Mouse (Mus musculus) left cerebral cortex, postnatal 36 days (tissue): Measurements from ENCODE around the gene Gm27027. TPM values are rescaled to one million over a fixed set of nuclear protein-coding genes. Genes with fewer than 3 reads are reported as not detected.

Source experiments
- DNase-seq, 2 experiments: peaks; one replicate each; pipeline ENCODE4 v3.0.0; 2021 to 2022; ENCODE audit warnings: low spot score in 2 of 2, mixed read lengths in 1 of 2
- intact Hi-C: fragments of 180-260 bp; cut with DNase I; formaldehyde crosslinking; loops from one replicate; pipeline ENCODE4 v1.15.1; 2025
- total RNA-seq, 2 experiments: library from RNA; stranded (reverse); gene quantifications; 2 replicates each; pipeline ENCODE4 v1.2.3; 2021

The Gm27027 gene
- 1 to 10 TPM in 1 of 2 experiments, not detected in 1; 1.2 TPM for total RNA-seq

DNA sequence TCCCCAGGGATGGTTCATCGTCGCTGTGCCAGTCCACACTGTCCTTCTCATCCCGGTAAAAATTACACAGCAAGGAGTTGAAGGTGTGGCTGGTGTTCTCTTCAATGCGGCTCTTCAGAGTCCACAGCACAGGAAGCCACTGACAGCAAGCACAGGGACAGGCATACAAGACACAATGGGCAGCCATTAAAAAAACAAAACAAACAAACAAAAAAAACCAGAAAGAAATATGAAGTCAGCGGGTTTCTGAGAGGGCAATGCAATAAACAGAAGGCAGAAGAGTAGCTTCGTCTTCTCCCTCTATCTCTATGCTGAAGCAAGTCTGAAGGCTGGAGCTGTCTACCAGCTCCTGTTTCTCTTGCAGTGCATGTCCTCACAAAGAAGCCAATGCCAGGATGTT is at the start of gene Gm27027:
TSS of gene Gm27027 (minus strand) at position 101 of the 400 bp plus-strand sequence.
- intact Hi-C loops = no loop called here
- DNase-seq = no peak

DNA sequence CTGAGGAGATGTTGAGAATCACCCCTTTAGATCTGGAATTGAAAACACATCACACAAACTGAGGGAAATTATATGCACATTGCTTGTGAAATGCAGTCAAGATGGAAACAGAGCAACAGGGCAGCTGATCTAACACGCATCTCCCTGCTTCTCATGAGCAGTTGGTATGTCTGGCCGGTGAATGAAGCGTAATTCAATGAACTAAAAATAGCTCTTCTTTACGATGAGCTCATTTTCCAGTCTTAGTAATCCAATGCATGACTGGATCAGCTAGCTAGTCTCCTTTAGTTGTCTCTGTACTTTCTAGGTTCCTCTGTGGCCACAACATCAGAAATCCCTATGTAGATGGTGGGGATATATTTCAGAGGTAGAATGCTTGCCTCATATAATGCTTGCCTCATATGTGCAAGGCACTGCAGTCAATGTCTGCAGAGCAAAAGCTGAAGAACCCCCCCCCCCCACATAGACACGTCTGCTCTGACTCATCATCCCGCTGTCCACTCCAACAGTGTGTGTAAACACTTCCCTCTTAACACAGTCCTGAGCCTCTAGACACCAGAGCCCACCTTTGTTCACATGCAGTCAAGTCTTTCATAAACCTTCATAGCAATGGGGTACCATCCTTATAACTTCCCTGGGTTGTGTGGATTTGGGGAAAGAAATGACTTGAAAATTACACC is 49.4 kb upstream of the Gm27027 start:
- DNase-seq = no peak
- intact Hi-C loops = loop anchor here (5.0 kb wide), 1 partner anchor 197 kb away; no protein-coding TSS in a partner anchor

DNA sequence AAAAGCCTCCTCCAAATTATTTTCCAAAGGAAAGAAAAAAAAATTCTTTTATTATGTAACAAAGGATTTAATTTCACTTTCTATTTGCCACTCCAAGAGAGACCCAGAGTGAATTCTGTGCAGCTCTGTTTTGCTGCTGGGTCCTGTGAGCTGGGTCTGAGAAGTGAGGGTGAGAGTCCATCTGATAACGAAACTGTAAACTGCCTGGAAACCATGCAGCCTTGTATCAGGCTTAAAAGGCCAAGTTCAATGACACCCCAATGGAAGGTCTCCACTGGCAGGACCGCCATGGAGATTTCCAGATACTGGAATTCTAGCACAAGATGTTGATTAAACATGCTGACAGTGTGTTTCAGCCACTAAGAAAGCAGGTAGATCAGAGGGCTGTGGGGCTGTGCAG is 48.0 kb upstream of the Gm27027 start:
- no peak for DNase-seq

DNA sequence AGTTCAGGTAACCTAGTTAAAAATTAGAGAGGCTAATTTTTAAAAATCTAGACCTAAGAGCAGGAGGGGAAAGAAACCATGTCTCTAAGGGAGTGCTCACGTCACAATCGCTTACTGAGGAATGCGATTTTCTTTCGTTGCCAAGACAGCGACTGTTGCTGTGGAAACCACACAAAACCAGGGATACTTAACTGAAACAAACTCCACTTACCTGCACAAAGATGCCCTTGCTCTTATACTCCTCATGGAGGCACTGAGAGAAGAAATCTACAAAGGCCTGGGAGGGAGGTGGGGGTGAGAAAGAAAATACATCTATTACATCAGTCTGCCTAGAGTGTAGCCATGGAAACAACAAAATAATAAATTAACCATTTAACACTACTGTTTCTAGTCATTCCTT is 47.5 kb upstream of the Gm27027 start:
- no peak for DNase-seq
- intact Hi-C loops = no loop called here

More for the DNA sequence above, 48.0 kb upstream of the Gm27027 start:
- intact Hi-C loops = no loop called here

DNA sequence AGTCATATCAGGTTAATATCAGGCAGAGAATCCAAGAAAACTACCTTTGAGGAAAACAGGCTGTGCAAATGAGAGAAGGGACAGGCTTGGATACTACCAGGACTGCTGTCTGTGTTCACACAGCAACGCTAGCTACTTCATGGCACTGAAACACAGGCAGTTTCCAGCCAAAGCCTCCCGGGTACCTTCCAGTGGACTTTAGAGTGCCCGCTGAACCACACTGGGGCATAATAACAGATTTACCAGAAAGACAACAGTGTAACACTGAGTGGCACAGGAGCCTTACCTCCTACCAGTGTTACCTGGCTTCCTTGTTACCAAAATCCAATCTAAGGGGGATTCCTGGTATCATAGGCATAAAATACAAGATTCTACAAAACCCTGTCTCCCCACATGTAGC is 46.3 kb upstream of the Gm27027 start:
- intact Hi-C loops = no loop called here
- no peak for DNase-seq

DNA sequence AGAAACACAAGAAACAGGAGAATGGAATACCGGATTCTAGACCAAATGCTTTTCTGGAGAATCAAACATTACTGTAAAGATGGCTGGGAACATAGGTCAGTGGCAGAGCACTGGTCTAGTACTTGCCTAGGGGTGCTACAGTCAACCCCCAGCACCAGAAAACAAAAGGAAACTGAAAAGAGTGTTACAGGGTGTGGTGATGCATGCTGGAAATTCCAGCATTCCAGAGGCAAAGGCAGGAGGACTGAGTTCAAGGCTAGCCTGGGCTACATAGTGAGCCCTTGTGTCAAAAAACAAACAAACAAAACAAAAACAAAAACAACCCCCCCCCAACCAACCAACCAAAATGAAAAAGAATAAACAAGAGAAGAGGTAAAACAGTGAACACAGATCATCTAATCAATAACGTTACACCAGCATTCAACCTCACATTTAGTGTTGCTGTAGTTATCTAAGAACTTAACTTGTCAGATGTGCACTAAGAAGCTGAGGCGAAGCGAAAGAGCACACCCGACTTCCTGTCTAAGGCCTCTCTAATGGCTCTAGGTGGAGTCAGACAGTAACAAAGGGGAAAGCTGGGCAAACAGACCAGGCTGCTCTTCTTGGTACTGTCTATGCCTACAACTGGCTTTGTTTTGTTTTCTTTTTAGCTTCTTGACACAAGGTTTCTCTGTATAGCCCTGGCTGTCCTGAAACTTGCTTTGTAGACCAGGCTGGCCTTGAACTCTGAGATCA is 44.4 kb upstream of the Gm27027 start:
- intact Hi-C loops = no loop called here
- DNase-seq = no peak

DNA sequence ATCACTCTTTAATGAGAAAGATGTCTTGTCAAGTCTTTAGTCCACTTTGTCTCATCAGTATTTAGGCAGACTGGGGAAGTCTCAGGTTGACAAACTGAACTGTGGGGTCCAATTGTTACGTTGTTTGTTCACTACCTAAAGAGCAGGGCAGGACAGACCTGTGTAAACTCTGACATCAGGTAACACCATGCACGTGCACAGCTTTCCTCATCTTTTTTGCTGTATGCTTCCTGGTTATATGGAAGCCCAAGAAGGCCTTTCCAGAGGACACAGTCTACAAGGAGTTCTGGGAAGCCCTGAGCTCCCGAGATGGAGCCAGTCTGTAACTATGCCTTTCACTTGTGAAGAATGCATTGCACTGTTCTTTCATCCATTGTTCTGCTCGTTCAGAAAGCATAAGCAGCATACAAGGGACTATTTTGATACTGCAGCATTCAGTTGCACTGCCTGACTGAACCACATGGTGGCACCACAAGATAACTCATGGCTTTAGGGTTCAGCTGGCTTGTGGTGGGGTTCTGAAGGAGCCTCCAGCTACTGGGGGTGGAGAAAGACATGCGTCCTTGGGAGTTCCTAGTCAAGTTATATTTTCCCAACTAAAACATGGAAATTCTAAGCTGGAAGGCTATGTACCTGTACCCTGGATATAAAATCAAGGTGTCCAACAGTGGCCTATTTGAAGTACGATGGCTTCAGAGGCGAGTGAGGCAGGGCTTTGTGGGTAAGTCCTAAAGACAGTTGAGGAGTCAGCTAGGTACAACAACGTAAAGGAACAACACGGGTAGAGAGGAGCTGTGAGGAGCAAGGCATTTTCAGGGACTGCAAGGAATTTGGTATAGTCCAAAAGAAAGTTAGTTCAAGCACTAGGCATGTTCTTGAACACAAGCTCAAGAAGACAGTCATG is 39.5 kb upstream of the Gm27027 start:
- intact Hi-C loops = loop anchor here (5.0 kb wide), 1 partner anchor 257 kb away; no protein-coding TSS in a partner anchor
- DNase-seq = peak; percentile 71 to 83

DNA sequence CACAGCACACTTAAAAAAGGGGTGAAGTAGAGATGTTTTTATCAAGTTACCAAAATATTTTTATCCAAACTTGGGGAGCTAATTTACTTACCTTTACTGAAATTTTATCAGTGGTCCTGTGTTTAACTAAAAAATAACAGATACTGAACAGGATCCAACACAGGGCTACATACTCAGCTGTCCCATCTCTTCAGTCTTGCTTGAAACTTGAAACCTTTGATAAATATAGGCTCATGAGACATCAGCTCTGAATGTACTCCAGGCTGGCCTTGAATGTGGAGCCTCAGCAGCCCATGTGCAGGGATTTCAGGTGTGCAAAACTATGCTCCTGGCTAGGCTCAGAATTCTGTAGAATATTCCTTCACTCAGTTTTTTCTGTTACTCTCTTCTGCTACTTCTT is 34.4 kb upstream of the Gm27027 start:
- no peak for DNase-seq
- intact Hi-C loops = no loop called here

DNA sequence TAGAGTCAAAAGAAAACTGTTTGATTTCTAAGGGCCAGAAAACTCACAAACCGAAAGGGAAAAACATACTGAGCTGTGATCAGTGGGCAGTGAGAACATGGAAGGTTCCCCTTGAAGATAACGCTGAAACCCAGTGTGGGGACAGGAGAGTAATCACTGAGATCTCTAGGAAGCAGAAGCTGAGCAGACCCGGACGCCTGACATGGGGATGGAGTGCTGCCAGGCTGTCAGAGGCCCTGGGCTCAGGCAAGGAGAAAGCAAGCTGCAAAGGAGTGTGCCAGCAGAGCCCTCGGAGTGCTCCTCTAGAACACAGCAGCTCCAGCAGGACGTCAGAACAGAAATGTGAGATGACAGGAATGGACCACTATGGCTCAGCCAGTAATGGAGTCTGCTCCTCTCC is 28.5 kb upstream of the Gm27027 start:
- intact Hi-C loops = no loop called here
- DNase-seq = no peak

DNA sequence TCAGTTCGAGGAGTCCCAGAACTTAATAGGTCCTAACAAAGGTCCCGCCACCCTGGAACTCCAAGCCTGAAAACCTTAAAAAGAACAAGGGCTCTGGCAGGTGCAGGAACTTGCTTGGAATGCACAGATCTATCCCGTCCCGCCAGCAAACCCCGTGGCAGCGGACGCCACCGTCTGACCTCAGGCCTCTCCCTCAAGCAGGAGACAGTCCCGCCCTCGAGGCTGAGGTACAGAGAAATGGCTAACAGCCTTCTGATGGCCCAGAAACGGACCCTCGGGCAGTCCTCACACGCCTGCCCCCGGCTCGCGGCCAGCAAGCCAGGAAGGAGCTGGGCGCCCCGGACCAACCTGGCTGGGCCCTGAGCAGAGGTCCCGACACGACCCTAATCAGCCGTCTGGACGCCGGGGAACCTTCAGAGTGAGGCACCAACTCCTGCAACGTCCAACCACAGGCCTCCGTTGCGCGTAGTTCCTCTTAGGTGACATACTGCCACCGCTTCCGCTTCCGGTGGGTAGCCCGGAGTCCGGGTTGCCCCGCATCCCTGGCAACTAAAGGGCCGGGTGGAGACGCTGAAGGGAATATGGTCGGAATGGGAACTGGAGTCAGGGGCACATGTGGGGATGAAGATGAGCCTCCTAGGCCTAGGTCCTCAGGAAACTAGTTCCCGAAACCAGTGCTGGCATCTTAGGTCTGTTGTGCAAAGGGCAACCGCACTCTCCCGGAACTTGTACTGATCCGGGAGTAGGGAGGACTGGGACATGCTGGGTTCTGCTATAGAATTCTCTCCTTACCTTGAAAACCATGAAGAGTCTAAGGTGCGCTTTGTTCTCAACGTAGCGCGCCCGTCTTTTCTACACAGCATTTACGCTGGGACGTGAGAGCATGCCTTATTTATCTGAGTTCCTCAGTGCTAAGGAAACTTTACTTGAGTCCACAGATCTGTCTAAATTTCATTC is 14.5 kb upstream of the Gm27027 start, which contains the start of gene Alkbh3:
TSS of gene Alkbh3 (minus strand) at position 473 of the 957 bp plus-strand sequence.
- peak; percentile 92 for DNase-seq

DNA sequence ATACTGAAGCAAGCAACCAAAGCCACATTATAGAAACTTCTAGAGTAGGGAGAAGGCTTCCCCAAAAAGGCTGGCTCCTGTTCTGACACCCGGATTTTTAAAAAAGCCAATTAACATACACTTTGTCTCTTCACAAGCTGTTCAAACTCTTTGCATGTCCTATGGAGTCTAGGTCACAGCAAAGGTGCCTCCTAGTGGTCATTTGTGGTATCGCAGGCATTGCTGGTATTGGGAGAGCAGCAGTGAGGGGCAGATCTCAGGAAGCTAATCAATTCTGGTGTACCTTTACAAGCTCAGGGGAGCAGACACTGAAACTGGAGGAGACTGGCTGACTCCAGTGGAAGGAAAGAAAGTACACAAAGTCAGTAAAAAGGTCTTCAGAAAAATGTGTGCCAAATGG is 6.2 kb upstream of the Gm27027 start:
- peak; percentile 82 to 87 for DNase-seq
- intact Hi-C loops = loop anchor here (1.0 to 2.0 kb wide), 2 partner anchors 48 to 131 kb away; no protein-coding TSS in a partner anchor

More for the DNA sequence above, 14.5 kb upstream of the Gm27027 start, which contains the start of gene Alkbh3:
- intact Hi-C loops = no loop called here

DNA sequence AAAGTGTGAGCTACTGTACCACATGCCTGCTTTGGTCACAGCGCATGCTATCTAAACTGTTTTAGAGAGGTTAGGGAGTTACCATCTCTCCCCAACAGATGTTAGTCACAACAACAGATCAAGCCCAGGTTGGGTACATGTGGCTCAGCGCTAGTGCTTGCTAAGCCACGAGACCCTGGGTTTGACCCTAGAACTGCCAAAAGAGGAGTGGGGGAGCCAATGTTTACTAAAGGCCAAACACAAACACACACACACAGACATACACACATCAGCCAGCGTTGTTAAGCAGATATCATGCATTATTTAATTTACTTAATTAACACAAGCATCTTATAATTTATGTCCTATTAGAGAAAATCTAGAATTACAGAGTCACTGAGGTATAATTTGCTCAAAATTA is 5.8 kb upstream of the Gm27027 start:
- intact Hi-C loops = loop anchor here (1.0 to 2.0 kb wide), 2 partner anchors 47 to 131 kb away; no protein-coding TSS in a partner anchor
- no peak for DNase-seq

DNA sequence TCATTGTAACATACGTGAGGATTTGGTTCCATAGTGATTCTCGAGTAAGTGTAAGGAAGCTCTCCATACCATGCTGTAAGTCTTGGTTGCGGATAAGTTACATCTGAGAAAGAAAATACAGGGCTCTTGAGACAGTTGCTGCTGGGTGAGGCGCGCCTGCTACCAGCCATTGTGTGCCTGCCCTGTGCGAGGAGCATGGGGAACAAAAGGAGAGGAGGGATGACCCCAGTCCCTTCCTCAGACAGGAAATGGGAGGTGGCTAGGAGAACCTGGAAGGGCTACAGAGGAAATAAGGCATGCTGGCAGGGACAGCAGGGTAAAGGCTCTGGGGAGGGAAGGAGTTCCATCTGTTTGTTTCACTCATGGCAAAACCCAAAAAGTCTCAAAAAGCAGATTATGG is 5.3 kb upstream of the Gm27027 start:
- no peak for DNase-seq
- intact Hi-C loops = no loop called here

DNA sequence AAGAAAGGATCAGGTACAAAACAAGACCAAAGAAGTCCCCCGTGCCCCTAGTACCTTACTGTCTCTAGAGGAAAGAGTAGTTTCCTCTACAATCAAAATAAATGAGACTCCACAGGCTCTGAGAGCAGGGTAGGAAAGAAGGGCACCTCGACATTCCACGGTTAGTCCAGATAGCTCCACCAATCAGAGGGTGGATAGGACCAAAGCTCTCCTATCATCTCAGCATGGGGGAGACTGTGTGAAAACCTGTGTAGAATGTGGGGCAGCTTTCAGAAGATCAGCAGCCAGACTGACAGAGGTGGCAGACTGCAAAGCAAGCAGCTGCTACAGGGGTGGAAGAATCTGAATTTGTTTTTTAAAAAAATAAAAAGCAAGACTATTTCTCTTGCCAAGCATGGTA is 3.3 kb downstream of the Gm27027 start:
- no peak for DNase-seq
- intact Hi-C loops = loop anchor here (1.0 kb wide), 1 partner anchor 36 kb away; the partner anchor contains the start of gene Gm13889

DNA sequence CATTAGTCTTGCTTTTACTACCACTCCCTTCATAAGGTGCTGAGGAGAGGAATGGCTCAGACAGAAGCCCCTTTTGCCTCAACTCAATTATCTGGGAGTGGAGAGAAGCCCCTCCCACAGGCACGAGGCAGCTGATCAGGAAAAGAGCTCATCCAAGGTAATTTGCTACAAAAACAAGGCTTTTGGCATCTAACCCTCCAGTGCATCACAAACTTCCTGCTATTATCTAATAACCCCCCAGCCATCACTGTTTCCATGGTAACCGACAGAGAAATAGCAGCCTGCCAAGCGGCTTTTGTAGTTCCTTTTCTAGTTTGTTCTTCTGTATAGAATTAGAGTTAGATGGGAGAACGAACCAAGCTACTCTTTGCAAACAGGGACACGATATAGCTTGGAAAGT is 3.9 kb downstream of the Gm27027 start:
- intact Hi-C loops = loop anchor here (1.0 kb wide), 1 partner anchor 35 kb away; the partner anchor contains the start of gene Gm13889
- DNase-seq = no peak

DNA sequence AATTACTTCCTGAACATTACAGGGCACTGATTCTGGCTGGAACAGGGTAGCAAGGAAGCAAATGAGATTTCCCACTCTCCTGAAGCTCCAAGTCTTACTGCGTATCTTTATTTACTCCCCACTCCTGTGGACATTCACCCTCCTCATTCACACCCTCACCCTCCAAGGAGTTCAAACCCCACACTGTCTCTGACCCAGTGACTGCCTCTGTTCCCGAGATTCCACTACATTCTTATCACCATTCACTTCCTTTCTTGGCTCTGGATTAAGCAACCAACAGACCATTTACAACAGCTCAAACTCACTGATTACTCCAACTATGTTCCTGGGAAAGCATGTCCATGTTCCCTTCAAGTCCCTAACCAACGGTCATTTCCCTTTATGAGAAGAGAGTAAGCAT is 4.8 kb downstream of the Gm27027 start:
- intact Hi-C loops = no loop called here

DNA sequence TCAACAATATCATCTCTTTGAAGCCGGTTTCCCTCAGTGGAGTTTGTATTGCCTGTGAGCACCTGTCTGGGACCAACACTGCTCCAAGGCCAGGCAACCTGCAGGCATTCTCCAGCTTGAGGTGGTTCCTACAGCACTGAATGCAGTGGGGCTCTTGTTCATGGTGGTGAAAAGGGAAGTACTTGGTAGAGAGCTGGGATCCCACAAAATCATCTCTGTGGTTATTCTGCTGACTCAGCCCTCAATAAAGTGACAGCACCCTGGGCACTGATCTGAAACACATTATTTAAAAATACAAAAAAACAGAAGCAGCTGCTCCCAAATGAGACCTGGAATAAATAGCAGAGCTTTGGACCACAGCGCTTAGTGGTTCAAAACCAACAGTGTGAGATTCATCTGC is 7.7 kb downstream of the Gm27027 start:
- no peak for DNase-seq
- intact Hi-C loops = no loop called here

More for the DNA sequence above, 4.8 kb downstream of the Gm27027 start:
- no peak for DNase-seq

DNA sequence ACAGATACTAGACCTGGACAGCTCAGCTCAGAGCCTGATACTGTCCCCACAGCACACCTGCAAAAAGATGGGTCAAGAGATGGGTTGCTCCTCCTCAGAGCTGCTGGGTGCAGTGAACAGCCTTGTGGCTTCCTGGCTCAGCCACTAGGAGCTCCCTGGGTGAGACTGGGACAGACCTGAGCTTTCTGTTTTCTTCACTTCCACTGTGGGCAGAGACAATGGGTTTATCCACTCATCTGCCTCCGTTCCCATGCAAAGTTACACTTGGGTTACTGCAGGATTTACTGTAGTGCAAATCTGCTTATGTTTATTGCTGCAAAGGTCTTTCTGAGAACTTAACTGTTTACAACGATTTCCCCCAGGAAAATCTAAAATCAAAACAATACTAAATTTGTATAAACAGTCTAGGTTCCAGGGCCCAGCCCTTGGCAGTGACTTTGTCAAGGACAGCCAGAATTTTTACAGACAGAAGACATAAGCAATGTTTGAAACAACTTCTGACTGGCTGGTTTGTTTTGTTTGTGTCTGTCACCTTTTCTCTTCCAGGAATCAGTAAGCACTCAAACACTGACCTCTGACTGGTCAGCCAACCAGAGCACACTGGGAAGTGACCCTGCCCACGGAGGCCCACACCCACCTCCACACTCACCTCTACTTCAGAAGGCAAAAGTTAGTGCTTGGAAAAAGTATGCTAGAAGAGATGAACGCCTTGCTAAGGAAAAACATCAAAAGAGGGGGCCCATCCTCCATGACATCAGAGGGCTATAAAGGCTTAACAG is 13.5 kb downstream of the Gm27027 start:
- intact Hi-C loops = no loop called here
- no peak for DNase-seq
